Mouse (Mus musculus): Measurements from ENCODE around the gene Fchsd2. TPM values are rescaled to one million over a fixed set of nuclear protein-coding genes. Genes with fewer than 3 reads are reported as not detected.

Fchsd2 gene
- polyA plus RNA-seq, 1 experiment from 2014 or later: 50.5 TPM

DNA sequence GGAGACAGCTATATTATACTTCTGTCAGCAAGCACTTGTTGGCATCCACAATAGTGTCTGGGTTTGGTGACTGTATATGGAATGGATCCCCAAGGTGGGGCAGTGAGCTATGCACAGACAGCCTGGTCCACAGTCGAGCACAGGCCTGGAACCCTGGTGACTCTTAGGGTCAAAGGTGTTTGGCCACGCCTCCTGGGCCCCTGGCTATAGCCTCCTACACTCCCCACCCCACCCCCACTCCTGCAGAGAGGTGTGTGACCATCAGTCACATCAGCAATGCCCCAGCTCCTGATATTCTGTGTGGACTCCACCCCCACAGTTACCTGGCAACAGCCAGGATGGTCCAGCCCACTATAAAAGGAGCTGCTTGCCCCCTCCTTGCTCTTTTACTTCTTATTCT lies 73.9 kb downstream of the Fchsd2 start:
- Histone ChIP-seq H3K4me3 (replicated peaks; ENCODE audit: low read depth, low read length) (no peak overlapping the region), H3K27ac (replicated peaks; ENCODE audit: low read depth, low read length) (no peak overlapping the region), H3K4me1 (ENCODE audit: control insufficient read depth, insufficient read depth, low read length) (no peaks in the 10 kb centered on the region), H3K27me3 (ENCODE audit: control insufficient read depth, insufficient read depth, low read length) (no peaks in the 10 kb centered on the region), H3K9ac (replicated peaks; ENCODE audit: low read length) (no peak overlapping the region), H3K9me3 (ENCODE audit: control insufficient read depth, low read length) (no peaks in the 10 kb centered on the region), H3K4me2 (ENCODE audit: low read length) (no peak overlapping the region), H3K36me3 (ENCODE audit: control insufficient read depth, insufficient read depth, low read length) (no peaks in the 10 kb centered on the region)
- WGBS: 38% methylated on average over 2 of the region's 2 CpGs
- DNase-seq (no peak), ATAC-seq (ENCODE audit: low FRiP score, low TSS enrichment) (no peak)

DNA sequence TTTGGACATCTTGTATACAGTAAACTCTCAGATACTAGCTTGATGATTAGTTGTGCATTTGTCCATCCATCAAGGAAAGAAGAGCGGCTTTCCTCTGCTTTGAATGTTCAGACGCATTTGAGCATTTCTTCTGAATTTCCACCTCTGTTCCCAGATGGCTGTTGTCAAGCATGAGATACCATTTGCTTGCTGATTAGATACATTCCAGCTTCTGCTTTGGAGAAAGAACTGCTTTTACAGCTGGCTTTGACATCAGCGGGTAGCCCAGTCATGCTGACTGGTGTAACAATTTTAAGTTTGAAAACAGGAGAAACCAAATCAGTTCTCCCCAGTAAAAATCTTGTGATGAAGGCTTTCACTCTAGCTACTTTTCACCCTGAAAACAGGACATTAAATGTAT lies 77.8 kb downstream of the Fchsd2 start:
- DNase-seq: no peak

GRCm38 (mm10) chr7:101171002-101171401 lies 78.3 kb downstream of the Fchsd2 start:
- ATAC-seq (ENCODE audit: low FRiP score, low TSS enrichment): no peak
- 98% methylated on average over 1 of the region's 1 CpGs for WGBS
- H3K4me1 ChIP-seq (ENCODE audit: control insufficient read depth, insufficient read depth, low read length): no peaks in the 10 kb centered on the region

More for the DNA sequence above, 77.8 kb downstream of the Fchsd2 start:
- no peak overlapping the region for H3K4me3 ChIP-seq (replicated peaks; ENCODE audit: low read depth, low read length)
- H3K9me3 ChIP-seq (ENCODE audit: control insufficient read depth, low read length): no peaks in the 10 kb centered on the region
- no peaks in the 10 kb centered on the region for H3K27me3 ChIP-seq (ENCODE audit: control insufficient read depth, insufficient read depth, low read length)
- no peak overlapping the region for H3K27ac ChIP-seq (replicated peaks; ENCODE audit: low read depth, low read length)
- 64% methylated on average over 3 of the region's 3 CpGs for WGBS
- no peak overlapping the region for H3K4me2 ChIP-seq (ENCODE audit: low read length)
- no peaks in the 10 kb centered on the region for H3K4me1 ChIP-seq (ENCODE audit: control insufficient read depth, insufficient read depth, low read length)
- ATAC-seq (ENCODE audit: low FRiP score, low TSS enrichment): no peak
- H3K36me3 ChIP-seq (ENCODE audit: control insufficient read depth, insufficient read depth, low read length): no peaks in the 10 kb centered on the region
- no peak overlapping the region for H3K9ac ChIP-seq (replicated peaks; ENCODE audit: low read length)

GRCm38 (mm10) chr7:101173331-101173730 lies 80.7 kb downstream of the Fchsd2 start:
- no peak for DNase-seq
- ATAC-seq (ENCODE audit: low FRiP score, low TSS enrichment): no peak
- H3K4me3 ChIP-seq (replicated peaks; ENCODE audit: low read depth, low read length): no peak overlapping the region
- H3K9ac ChIP-seq (replicated peaks; ENCODE audit: low read length): no peak overlapping the region
- H3K9me3 ChIP-seq (ENCODE audit: control insufficient read depth, low read length): no peaks in the 10 kb centered on the region
- WGBS: 78% methylated on average over 3 of the region's 3 CpGs
- no peak overlapping the region for H3K27ac ChIP-seq (replicated peaks; ENCODE audit: low read depth, low read length)
- H3K27me3 ChIP-seq (ENCODE audit: control insufficient read depth, insufficient read depth, low read length): no peaks in the 10 kb centered on the region
- H3K36me3 ChIP-seq (ENCODE audit: control insufficient read depth, insufficient read depth, low read length): no peaks in the 10 kb centered on the region
- H3K4me1 ChIP-seq (ENCODE audit: control insufficient read depth, insufficient read depth, low read length): no peaks in the 10 kb centered on the region
- no peak overlapping the region for H3K4me2 ChIP-seq (ENCODE audit: low read length)

More at GRCm38 (mm10) chr7:101171002-101171401, 78.3 kb downstream of the Fchsd2 start:
- Histone ChIP-seq H3K4me2 (ENCODE audit: low read length) (no peak overlapping the region), H3K4me3 (replicated peaks; ENCODE audit: low read depth, low read length) (no peak overlapping the region), H3K9ac (replicated peaks; ENCODE audit: low read length) (no peak overlapping the region), H3K27ac (replicated peaks; ENCODE audit: low read depth, low read length) (no peak overlapping the region), H3K9me3 (ENCODE audit: control insufficient read depth, low read length) (no peaks in the 10 kb centered on the region), H3K36me3 (ENCODE audit: control insufficient read depth, insufficient read depth, low read length) (no peaks in the 10 kb centered on the region), H3K27me3 (ENCODE audit: control insufficient read depth, insufficient read depth, low read length) (no peaks in the 10 kb centered on the region)
- no peak for DNase-seq

- no peak for ATAC-seq (ENCODE audit: low FRiP score, low TSS enrichment)
- Histone ChIP-seq H3K36me3 (ENCODE audit: control insufficient read depth, insufficient read depth, low read length) (no peaks in the 10 kb centered on the region), H3K4me3 (replicated peaks; ENCODE audit: low read depth, low read length) (no peak overlapping the region), H3K4me1 (ENCODE audit: control insufficient read depth, insufficient read depth, low read length) (no peaks in the 10 kb centered on the region), H3K9me3 (ENCODE audit: control insufficient read depth, low read length) (no peaks in the 10 kb centered on the region), H3K4me2 (ENCODE audit: low read length) (no peak overlapping the region), H3K27ac (replicated peaks; ENCODE audit: low read depth, low read length) (no peak overlapping the region), H3K27me3 (ENCODE audit: control insufficient read depth, insufficient read depth, low read length) (no peaks in the 10 kb centered on the region), H3K9ac (replicated peaks; ENCODE audit: low read length) (no peak overlapping the region)
- no peak for DNase-seq
- WGBS: 95% methylated on average over 2 of the region's 2 CpGs
These were observed 86.1 kb downstream of the Fchsd2 start for GRCm38 (mm10) chr7:101178751-101179150.

- H3K27me3 ChIP-seq (ENCODE audit: control insufficient read depth, insufficient read depth, low read length): no peaks in the 10 kb centered on the region
- WGBS: 80% methylated on average over 3 of the region's 3 CpGs
- no peak for DNase-seq
- no peak overlapping the region for H3K4me3 ChIP-seq (replicated peaks; ENCODE audit: low read depth, low read length)
- no peaks in the 10 kb centered on the region for H3K9me3 ChIP-seq (ENCODE audit: control insufficient read depth, low read length)
- no peak overlapping the region for H3K9ac ChIP-seq (replicated peaks; ENCODE audit: low read length)
- peaks cover 5% of the 10 kb centered on the region; the same call in 1 of the 2 replicates for H3K36me3 ChIP-seq (ENCODE audit: control insufficient read depth, insufficient read depth, low read length)
- H3K27ac ChIP-seq (replicated peaks; ENCODE audit: low read depth, low read length): no peak overlapping the region
- ATAC-seq (ENCODE audit: low FRiP score, low TSS enrichment): no peak
- no peaks in the 10 kb centered on the region for H3K4me1 ChIP-seq (ENCODE audit: control insufficient read depth, insufficient read depth, low read length)
- no peak overlapping the region for H3K4me2 ChIP-seq (ENCODE audit: low read length)
These were observed 98.8 kb downstream of the Fchsd2 start for GRCm38 (mm10) chr7:101191326-101191969.

DNA sequence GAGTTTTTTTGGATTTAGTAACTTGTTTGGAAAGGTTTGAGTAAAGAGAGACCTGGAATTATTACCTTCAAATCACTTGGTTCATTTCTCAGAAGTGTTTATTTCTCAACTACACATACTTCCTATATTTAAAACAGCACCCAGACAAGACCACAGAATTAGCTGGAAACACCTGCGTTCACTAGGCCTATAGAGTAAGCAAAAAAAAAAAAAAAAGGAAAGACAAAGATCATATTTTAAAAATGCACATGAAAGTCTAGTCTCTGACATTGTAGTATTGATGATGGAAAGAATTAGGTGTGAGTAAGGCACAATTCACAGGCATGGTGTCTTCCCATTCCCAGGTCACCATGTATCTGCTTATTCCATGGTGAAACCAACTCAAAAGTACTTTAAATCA lies 118.2 kb downstream of the Fchsd2 start:
- 100% methylated on average over 1 of the region's 1 CpGs for WGBS
- no peak overlapping the region for H3K9ac ChIP-seq (replicated peaks; ENCODE audit: low read length)
- no peak overlapping the region for H3K4me2 ChIP-seq (ENCODE audit: low read length)
- 0 out of 2 replicates have a peak, but pooled peaks cover 3% of the 10 kb centered on the region for H3K36me3 ChIP-seq (ENCODE audit: control insufficient read depth, insufficient read depth, low read length)
- H3K4me3 ChIP-seq (replicated peaks; ENCODE audit: low read depth, low read length): no peak overlapping the region
- no peak for ATAC-seq (ENCODE audit: low FRiP score, low TSS enrichment)
- H3K27me3 ChIP-seq (ENCODE audit: control insufficient read depth, insufficient read depth, low read length): no peaks in the 10 kb centered on the region
- no peak for DNase-seq
- no peaks in the 10 kb centered on the region for H3K9me3 ChIP-seq (ENCODE audit: control insufficient read depth, low read length)
- 0 out of 2 replicates have a peak, but pooled peaks cover 2% of the 10 kb centered on the region for H3K4me1 ChIP-seq (ENCODE audit: control insufficient read depth, insufficient read depth, low read length)
- no peak overlapping the region for H3K27ac ChIP-seq (replicated peaks; ENCODE audit: low read depth, low read length)

DNA sequence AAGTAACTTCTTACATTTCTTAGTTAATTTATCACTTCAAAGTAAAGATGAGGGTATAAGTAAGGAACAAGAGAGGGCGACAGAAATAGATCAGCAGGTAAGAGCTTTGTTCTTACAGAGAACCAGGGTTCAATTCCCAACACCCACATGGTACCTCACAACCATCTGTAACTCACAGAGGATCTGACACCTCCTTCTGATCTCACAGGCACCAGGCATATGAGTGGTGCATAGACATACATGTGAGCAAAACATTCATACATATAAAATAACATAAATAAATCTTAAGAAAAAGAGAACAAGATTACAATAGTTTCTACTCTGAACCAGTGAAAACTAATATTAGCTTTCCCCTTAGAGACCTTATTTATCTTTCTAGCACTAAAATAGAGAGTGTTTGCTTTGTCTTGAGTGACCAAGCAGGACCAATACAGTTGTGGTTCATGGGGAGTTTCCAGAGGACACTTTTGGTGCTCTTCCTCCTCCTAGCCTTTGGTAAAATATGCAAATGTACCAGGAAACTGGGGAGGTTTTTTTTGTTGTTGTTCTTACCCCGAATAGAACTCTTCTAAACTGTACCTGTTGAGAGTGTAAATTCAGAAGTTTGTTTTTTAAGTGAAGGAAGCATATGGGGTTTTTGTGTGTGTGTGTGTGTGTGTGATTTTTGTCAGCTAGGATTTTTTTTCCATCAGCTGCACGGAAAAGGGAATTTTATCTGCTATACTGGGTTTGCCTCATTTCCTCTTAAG lies 121.0 kb downstream of the Fchsd2 start:
- Histone ChIP-seq H3K9me3 (ENCODE audit: control insufficient read depth, low read length) (no peaks in the 10 kb centered on the region), H3K4me3 (replicated peaks; ENCODE audit: low read depth, low read length) (no peak overlapping the region), H3K4me1 (ENCODE audit: control insufficient read depth, insufficient read depth, low read length) (0 out of 2 replicates have a peak, but pooled peaks cover 2% of the 10 kb centered on the region), H3K4me2 (ENCODE audit: low read length) (no peak overlapping the region), H3K27ac (replicated peaks; ENCODE audit: low read depth, low read length) (no peak overlapping the region), H3K9ac (replicated peaks; ENCODE audit: low read length) (no peak overlapping the region), H3K27me3 (ENCODE audit: control insufficient read depth, insufficient read depth, low read length) (no peaks in the 10 kb centered on the region), H3K36me3 (ENCODE audit: control insufficient read depth, insufficient read depth, low read length) (0 out of 2 replicates have a peak, but pooled peaks cover 3% of the 10 kb centered on the region)
- DNase-seq (no peak), ATAC-seq (ENCODE audit: low FRiP score, low TSS enrichment) (no peak)
- WGBS: 89% methylated on average over 3 of the region's 3 CpGs

GRCm38 (mm10) chr7:101216724-101217123 lies 124.1 kb downstream of the Fchsd2 start:
- no peak overlapping the region for H3K27ac ChIP-seq (replicated peaks; ENCODE audit: low read depth, low read length)
- no peak for ATAC-seq (ENCODE audit: low FRiP score, low TSS enrichment)
- H3K27me3 ChIP-seq (ENCODE audit: control insufficient read depth, insufficient read depth, low read length): no peaks in the 10 kb centered on the region
- 0 out of 2 replicates have a peak, but pooled peaks cover 3% of the 10 kb centered on the region for H3K36me3 ChIP-seq (ENCODE audit: control insufficient read depth, insufficient read depth, low read length)
- WGBS: 86% methylated on average over 2 of the region's 2 CpGs
- no peak overlapping the region for H3K4me2 ChIP-seq (ENCODE audit: low read length)
- 0 out of 2 replicates have a peak, but pooled peaks cover 2% of the 10 kb centered on the region for H3K4me1 ChIP-seq (ENCODE audit: control insufficient read depth, insufficient read depth, low read length)
- H3K9me3 ChIP-seq (ENCODE audit: control insufficient read depth, low read length): no peaks in the 10 kb centered on the region
- H3K4me3 ChIP-seq (replicated peaks; ENCODE audit: low read depth, low read length): no peak overlapping the region
- DNase-seq: no peak
- no peak overlapping the region for H3K9ac ChIP-seq (replicated peaks; ENCODE audit: low read length)
